Mouse (Mus musculus): ENCODE measurements at regions not wholly inside any gene's neighbourhood (a gene's known extent, or its start where the extent isn't known, plus 50 kb on each side); places are given as distances from the start of the nearest gene placed in this dataset.

DNA sequence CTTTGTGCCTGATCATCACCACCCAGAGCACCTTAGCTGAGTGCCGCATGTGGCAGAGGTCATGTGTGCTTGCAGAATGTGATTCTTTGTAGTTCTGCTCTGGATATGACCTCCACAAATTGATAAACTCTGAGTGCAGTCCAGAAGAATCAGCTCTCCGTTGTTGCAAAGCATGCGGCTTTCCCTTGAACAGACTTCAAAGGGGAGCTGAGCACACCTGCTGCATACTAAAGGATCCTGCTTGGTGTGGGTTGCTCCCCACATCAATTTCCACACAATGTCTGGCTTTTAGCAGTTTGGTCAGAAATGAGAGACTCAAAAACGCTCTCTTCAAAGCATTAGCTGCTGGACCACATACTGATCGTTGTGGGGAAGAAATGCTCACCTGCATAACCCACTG lies 806.5 kb upstream of the Chrm3 start:
- TF ChIP-seq CTCF (IDR thresholded peaks at IDR 0.05 in 2 of 3, conservative IDR thresholded peaks at IDR 0.05 in 1 of 3; ENCODE audit: control insufficient read depth in 1 of 3, insufficient read depth in 1 of 3, low read depth in 2 of 3, low read length in 3 of 3, poor library complexity in 1 of 3, severe bottlenecking in 1 of 3) (no peak), GATA1 (IDR thresholded peaks at IDR 0.05; ENCODE audit: low read depth, low read length) (no peak), ZC3H11A (IDR thresholded peaks at IDR 0.05; ENCODE audit: low read depth, low read length) (no peak), TAL1 (IDR thresholded peaks at IDR 0.05; ENCODE audit: low read length) (no peak), MAZ (IDR thresholded peaks at IDR 0.05; ENCODE audit: low read depth, low read length) (no peak), GABPA (IDR thresholded peaks at IDR 0.05; ENCODE audit: low read depth, low read length) (no peak), POLR2A (IDR thresholded peaks at IDR 0.05; ENCODE audit: control insufficient read depth in 1 of 2, insufficient read depth in 1 of 2, low read depth in 1 of 2, low read length in 2 of 2, poor library complexity in 1 of 2) (no peak), USF1 (IDR thresholded peaks at IDR 0.05; ENCODE audit: low read depth, low read length) (no peak), UBTF (IDR thresholded peaks at IDR 0.05; ENCODE audit: borderline replicate concordance, insufficient read depth, low read depth, low read length) (no peak), CHD2 (IDR thresholded peaks at IDR 0.05; ENCODE audit: low read length) (no peak), SIN3A (IDR thresholded peaks at IDR 0.05; ENCODE audit: low read length) (no peak), MXI1 (IDR thresholded peaks at IDR 0.05; ENCODE audit: low read depth, low read length) (no peak), ETS1 (IDR thresholded peaks at IDR 0.05; ENCODE audit: low read depth, low read length) (no peak), HCFC1 (IDR thresholded peaks at IDR 0.05; ENCODE audit: low read depth, low read length) (no peak)
